Mouse (Mus musculus): ENCODE measurements around the gene Eps8l1.

DNA sequence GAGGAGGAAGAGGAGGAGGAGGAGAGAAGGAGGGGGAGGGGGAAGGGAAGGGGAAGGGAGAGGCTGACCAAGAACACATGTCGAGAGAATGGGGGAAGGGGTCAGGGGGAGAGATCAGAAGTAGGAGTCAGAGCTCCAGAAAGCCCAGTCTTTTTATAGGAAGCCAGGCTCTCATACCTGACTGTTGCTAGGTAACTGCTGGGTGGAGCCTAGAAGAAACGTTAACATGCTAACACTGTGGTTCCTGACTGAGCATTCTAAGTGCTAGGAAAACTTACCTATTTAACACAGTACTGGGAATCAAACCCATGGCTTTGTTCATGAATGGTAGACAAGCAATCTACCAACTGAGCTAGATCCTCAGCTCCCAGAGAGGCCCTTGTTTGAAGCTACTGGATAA is 11.3 kb upstream of the Eps8l1 start:
- TF ChIP-seq CTCF (IDR thresholded peaks at IDR 0.05; ENCODE audit: borderline replicate concordance, insufficient read depth, low read length) (no peak), POLR2A (IDR thresholded peaks at IDR 0.05; ENCODE audit: low read depth, low read length) (no peak)

Measured in embryonic fibroblast, embryonic 13.5 days (primary cell).